Mouse (Mus musculus): ENCODE results near the gene Nop2. TPM values are rescaled to one million over a fixed set of nuclear protein-coding genes. Genes with fewer than 3 reads are reported as not detected.

Gene Nop2
- polyA plus RNA-seq, 1 experiment from 2014 or later, result 114 TPM

DNA sequence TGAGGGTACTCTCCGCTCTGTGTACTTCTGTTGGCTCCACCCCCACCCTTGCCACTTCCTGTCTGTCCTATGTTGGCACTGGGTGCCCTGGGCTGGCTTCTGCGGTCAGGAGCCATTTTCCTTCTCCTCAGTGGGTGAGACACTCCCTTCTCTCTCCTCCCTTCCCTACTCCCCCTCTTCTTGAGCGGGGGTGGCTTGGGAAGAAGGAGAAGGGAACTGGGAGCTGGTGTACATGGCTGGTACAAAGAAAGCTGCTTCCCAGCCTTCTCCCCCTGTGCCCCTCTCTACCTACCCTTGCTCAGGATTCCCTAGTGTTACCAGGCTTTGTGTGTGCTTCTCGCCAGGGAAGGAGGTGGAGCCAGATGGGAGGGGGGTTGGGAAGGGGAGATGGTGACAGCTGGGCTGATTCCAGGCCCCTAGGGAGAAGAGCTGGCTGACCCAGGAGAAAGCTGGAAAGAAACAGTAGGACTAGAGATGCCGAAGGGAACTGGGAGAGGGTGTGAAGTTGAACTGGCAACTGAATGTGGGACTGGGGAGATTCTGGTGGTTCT is 32.2 kb upstream of the Nop2 start:
- peaks cover 35% of the 10 kb centered on the region for H3K36me3 ChIP-seq (ENCODE audit: control insufficient read depth, insufficient read depth, low read length)
- DNase-seq (ENCODE audit: low spot score), result no peak
- no peak overlapping the region for H3K27ac ChIP-seq (ENCODE audit: low read depth, low read length)
- H3K9me3 ChIP-seq (ENCODE audit: control insufficient read depth, low read length), result no peaks in the 10 kb centered on the region
- H3K9ac ChIP-seq (ENCODE audit: low read depth, low read length), result no peak overlapping the region
- H3K4me1 ChIP-seq (replicated peaks; ENCODE audit: control insufficient read depth, insufficient read depth, low read length), result peaks cover 31% of the 10 kb centered on the region
- H3K4me2 ChIP-seq, result peak overlapping the region; percentile 80
- no peak for ATAC-seq (replicated peaks; ENCODE audit: low FRiP score)
- WGBS, result 70% methylated on average over 5 of the region's 5 CpGs
- peak overlapping the region; percentile 98; the same call in 1 of the 2 replicates for H3K4me3 ChIP-seq (ENCODE audit: low read depth, low read length)
- H3K27me3 ChIP-seq (replicated peaks; ENCODE audit: control insufficient read depth, insufficient read depth, low read length), result no peaks in the 10 kb centered on the region

DNA sequence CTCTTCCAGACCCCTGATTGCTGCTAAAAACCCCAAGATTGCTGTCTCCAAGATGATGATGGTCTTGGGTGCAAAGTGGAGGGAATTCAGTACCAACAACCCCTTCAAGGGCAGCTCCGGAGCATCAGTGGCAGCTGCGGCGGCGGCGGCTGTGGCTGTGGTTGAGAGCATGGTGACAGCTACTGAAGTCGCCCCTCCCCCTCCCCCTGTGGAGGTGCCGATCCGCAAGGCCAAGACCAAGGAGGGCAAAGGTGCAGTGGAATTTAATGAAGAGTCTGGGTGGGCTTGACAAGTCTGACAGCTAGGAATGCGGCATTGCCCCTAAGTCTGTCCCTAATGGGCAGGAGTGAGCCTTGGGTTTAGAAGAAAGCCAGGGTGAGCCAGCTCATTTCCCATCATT is 30.3 kb upstream of the Nop2 start:
- DNase-seq (ENCODE audit: low spot score), result no peak

DNA sequence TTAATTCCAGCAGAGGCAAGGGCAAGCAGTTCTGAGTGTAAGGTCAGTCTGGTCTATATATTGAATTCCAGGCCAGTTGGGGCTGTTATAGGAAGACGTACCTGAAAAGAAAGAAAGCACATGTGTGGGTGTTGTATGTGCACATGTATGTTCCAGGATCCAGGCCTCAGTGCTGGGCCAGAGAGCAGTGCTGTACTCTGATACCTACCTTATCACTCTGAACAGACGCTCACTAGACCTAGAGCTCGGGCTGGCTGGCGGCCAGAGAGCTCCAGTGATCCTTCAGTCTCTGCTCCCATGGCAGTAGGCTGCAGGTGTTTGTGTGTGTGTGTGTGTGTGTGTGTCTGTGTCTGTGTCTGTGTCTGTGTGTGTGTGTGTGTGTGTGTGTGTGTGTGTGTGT is 27.5 kb upstream of the Nop2 start:
- no peak for DNase-seq (ENCODE audit: low spot score)
- Histone ChIP-seq H3K4me2 (no peak overlapping the region), H3K36me3 (ENCODE audit: control insufficient read depth, insufficient read depth, low read length) (peaks cover 81% of the 10 kb centered on the region), H3K4me3 (ENCODE audit: low read depth, low read length) (no peak overlapping the region), H3K9ac (ENCODE audit: low read depth, low read length) (no peak overlapping the region), H3K4me1 (replicated peaks; ENCODE audit: control insufficient read depth, insufficient read depth, low read length) (peaks cover 10% of the 10 kb centered on the region), H3K27me3 (replicated peaks; ENCODE audit: control insufficient read depth, insufficient read depth, low read length) (no peaks in the 10 kb centered on the region), H3K27ac (ENCODE audit: low read depth, low read length) (peak overlapping the region; percentile 54), H3K9me3 (ENCODE audit: control insufficient read depth, low read length) (no peaks in the 10 kb centered on the region)
- 51% methylated on average over 4 of the region's 4 CpGs for WGBS
- peak; percentile 99 for ATAC-seq (replicated peaks; ENCODE audit: low FRiP score)

More for the DNA sequence above, 30.3 kb upstream of the Nop2 start:
- Histone ChIP-seq H3K4me3 (ENCODE audit: low read depth, low read length) (no peak overlapping the region), H3K9me3 (ENCODE audit: control insufficient read depth, low read length) (no peaks in the 10 kb centered on the region), H3K36me3 (ENCODE audit: control insufficient read depth, insufficient read depth, low read length) (peaks cover 53% of the 10 kb centered on the region), H3K27ac (ENCODE audit: low read depth, low read length) (no peak overlapping the region), H3K9ac (ENCODE audit: low read depth, low read length) (no peak overlapping the region), H3K4me2 (no peak overlapping the region), H3K4me1 (replicated peaks; ENCODE audit: control insufficient read depth, insufficient read depth, low read length) (peaks cover 25% of the 10 kb centered on the region), H3K27me3 (replicated peaks; ENCODE audit: control insufficient read depth, insufficient read depth, low read length) (no peaks in the 10 kb centered on the region)
- WGBS, result 88% methylated on average over 9 of the region's 9 CpGs
- ATAC-seq (replicated peaks; ENCODE audit: low FRiP score), result no peak

DNA sequence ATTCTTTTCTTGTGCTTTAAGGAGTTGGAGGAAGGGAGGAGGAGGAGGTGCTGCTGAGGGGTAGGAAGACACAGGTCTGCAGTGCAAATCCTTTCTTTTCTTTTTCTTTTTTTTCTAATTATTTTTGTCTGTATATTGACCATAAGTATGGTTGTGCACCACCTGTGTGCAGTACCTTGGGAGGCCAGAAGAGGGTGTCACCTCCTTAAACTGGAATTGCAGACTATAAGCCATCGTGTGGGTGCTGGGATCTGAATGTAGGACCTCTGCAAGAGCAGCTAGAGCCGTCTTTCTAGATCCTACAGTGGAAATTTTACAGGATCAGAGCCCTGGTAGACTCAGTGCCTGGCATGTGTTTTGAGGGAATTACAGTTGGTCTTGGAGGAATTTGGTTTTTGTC is 24.0 kb upstream of the Nop2 start:
- DNase-seq (ENCODE audit: low spot score), result no peak
- Histone ChIP-seq H3K9me3 (ENCODE audit: control insufficient read depth, low read length) (no peaks in the 10 kb centered on the region), H3K4me3 (ENCODE audit: low read depth, low read length) (no peak overlapping the region), H3K27me3 (replicated peaks; ENCODE audit: control insufficient read depth, insufficient read depth, low read length) (no peaks in the 10 kb centered on the region), H3K36me3 (ENCODE audit: control insufficient read depth, insufficient read depth, low read length) (peaks cover 88% of the 10 kb centered on the region), H3K27ac (ENCODE audit: low read depth, low read length) (no peak overlapping the region), H3K4me2 (no peak overlapping the region), H3K4me1 (replicated peaks; ENCODE audit: control insufficient read depth, insufficient read depth, low read length) (peaks cover 5% of the 10 kb centered on the region), H3K9ac (ENCODE audit: low read depth, low read length) (no peak overlapping the region)
- 92% methylated on average over 2 of the region's 2 CpGs for WGBS
- ATAC-seq (replicated peaks; ENCODE audit: low FRiP score), result no peak

DNA sequence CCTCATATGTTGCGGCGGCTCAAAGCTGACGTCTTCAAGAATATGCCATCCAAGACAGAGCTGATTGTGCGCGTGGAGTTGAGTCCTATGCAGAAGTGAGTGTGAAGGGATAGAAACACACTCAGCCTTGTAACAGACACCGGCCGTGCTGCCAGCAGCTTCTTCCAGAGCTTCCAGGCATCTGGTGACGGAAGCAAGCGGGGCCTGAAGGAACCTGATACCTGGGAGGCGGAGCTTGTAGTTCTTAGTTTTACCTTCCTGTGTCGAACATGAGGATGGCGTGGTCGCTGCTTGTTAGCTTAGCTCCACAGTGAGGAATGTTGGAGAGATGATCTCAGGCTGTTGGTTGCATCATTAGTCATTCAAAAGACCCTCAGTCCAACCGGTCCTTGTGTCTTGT is 22.3 kb upstream of the Nop2 start:
- H3K4me1 ChIP-seq (replicated peaks; ENCODE audit: control insufficient read depth, insufficient read depth, low read length), result peaks cover 5% of the 10 kb centered on the region
- DNase-seq (ENCODE audit: low spot score), result no peak
- H3K9ac ChIP-seq (ENCODE audit: low read depth, low read length), result no peak overlapping the region
- H3K36me3 ChIP-seq (ENCODE audit: control insufficient read depth, insufficient read depth, low read length), result peaks cover 96% of the 10 kb centered on the region
- H3K27me3 ChIP-seq (replicated peaks; ENCODE audit: control insufficient read depth, insufficient read depth, low read length), result no peaks in the 10 kb centered on the region
- WGBS, result 91% methylated on average over 14 of the region's 14 CpGs
- no peaks in the 10 kb centered on the region for H3K9me3 ChIP-seq (ENCODE audit: control insufficient read depth, low read length)
- ATAC-seq (replicated peaks; ENCODE audit: low FRiP score), result no peak
- H3K4me3 ChIP-seq (ENCODE audit: low read depth, low read length), result no peak overlapping the region
- H3K4me2 ChIP-seq, result no peak overlapping the region
- H3K27ac ChIP-seq (ENCODE audit: low read depth, low read length), result no peak overlapping the region

DNA sequence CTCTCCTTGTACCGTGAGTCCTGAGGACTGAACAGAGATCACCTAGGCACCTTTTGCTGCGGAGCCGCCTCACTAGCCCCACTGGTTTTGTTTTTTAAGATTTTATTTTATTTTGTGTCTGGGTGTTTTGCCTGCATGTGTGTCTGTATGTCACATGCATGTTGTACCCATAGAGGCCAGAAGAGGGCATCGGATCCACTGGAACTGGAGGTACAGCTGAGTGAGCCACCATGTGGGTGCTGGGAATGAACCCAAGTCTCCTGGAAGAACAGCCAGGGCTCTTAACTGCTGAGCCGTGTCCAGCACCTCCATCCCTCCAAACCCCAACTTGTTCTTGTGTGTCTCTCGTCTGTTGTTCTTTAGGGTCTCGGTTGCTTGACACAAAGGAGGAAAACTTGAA is 20.8 kb upstream of the Nop2 start:
- WGBS, result 92% methylated on average over 7 of the region's 7 CpGs
- no peaks in the 10 kb centered on the region for H3K27me3 ChIP-seq (replicated peaks; ENCODE audit: control insufficient read depth, insufficient read depth, low read length)
- H3K36me3 ChIP-seq (ENCODE audit: control insufficient read depth, insufficient read depth, low read length), result peaks cover 88% of the 10 kb centered on the region
- no peaks in the 10 kb centered on the region for H3K4me1 ChIP-seq (replicated peaks; ENCODE audit: control insufficient read depth, insufficient read depth, low read length)
- no peaks in the 10 kb centered on the region for H3K9me3 ChIP-seq (ENCODE audit: control insufficient read depth, low read length)
- H3K4me3 ChIP-seq (ENCODE audit: low read depth, low read length), result no peak overlapping the region
- ATAC-seq (replicated peaks; ENCODE audit: low FRiP score), result no peak
- no peak overlapping the region for H3K4me2 ChIP-seq
- H3K27ac ChIP-seq (ENCODE audit: low read depth, low read length), result no peak overlapping the region
- no peak for DNase-seq (ENCODE audit: low spot score)
- no peak overlapping the region for H3K9ac ChIP-seq (ENCODE audit: low read depth, low read length)

DNA sequence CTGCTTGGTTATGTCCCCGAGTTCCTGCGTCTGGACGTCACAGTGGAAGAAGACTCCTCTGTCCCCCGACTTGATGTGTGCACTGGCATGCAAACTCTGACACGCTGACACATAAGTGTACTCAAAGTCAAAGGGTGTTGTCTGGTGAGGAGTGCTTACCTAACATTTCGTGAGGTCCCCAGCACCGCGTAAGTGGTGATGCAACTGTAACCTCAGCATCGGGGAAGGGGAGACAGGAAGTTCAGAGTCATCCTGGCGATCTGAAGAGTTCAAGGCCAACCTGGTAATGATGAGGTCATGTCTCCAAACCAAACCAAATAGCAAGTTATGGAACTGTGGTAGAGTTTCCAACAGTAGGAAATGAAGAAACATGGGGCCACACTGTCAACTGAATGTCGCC is 19.2 kb upstream of the Nop2 start:
- H3K27me3 ChIP-seq (replicated peaks; ENCODE audit: control insufficient read depth, insufficient read depth, low read length), result no peaks in the 10 kb centered on the region
- no peaks in the 10 kb centered on the region for H3K4me1 ChIP-seq (replicated peaks; ENCODE audit: control insufficient read depth, insufficient read depth, low read length)
- no peaks in the 10 kb centered on the region for H3K9me3 ChIP-seq (ENCODE audit: control insufficient read depth, low read length)
- H3K4me3 ChIP-seq (ENCODE audit: low read depth, low read length), result no peak overlapping the region
- no peak overlapping the region for H3K4me2 ChIP-seq
- no peak for DNase-seq (ENCODE audit: low spot score)
- peaks cover 84% of the 10 kb centered on the region for H3K36me3 ChIP-seq (ENCODE audit: control insufficient read depth, insufficient read depth, low read length)
- ATAC-seq (replicated peaks; ENCODE audit: low FRiP score), result no peak
- WGBS, result 87% methylated on average over 11 of the region's 11 CpGs
- H3K9ac ChIP-seq (ENCODE audit: low read depth, low read length), result no peak overlapping the region
- no peak overlapping the region for H3K27ac ChIP-seq (ENCODE audit: low read depth, low read length)

DNA sequence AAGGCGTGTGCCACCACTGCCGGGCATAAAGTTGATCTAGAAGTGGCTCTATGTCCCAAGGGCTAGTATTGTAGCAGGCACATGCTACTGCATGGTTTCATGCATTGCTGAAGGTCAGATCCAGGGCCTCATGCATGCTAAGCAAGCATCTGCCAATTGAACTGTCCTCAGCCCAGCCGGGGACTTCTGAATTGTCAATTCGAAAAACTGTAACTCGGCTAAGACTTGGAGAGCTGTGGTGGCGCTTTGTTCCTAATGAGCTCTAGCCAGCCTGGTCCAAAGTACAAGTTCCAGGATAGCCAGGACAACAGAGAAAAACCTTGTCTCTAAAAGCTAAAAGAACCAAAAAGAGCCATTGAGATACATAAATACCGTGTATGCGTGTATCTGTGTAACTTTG is 12.3 kb upstream of the Nop2 start:
- WGBS, result 94% methylated on average over 8 of the region's 8 CpGs
- H3K27me3 ChIP-seq (replicated peaks; ENCODE audit: control insufficient read depth, insufficient read depth, low read length), result no peaks in the 10 kb centered on the region
- peaks cover 74% of the 10 kb centered on the region for H3K36me3 ChIP-seq (ENCODE audit: control insufficient read depth, insufficient read depth, low read length)
- no peaks in the 10 kb centered on the region for H3K4me1 ChIP-seq (replicated peaks; ENCODE audit: control insufficient read depth, insufficient read depth, low read length)
- no peak overlapping the region for H3K4me2 ChIP-seq
- no peak for ATAC-seq (replicated peaks; ENCODE audit: low FRiP score)
- H3K9me3 ChIP-seq (ENCODE audit: control insufficient read depth, low read length), result no peaks in the 10 kb centered on the region
- H3K9ac ChIP-seq (ENCODE audit: low read depth, low read length), result no peak overlapping the region
- no peak overlapping the region for H3K27ac ChIP-seq (ENCODE audit: low read depth, low read length)
- H3K4me3 ChIP-seq (ENCODE audit: low read depth, low read length), result no peak overlapping the region
- DNase-seq (ENCODE audit: low spot score), result no peak

DNA sequence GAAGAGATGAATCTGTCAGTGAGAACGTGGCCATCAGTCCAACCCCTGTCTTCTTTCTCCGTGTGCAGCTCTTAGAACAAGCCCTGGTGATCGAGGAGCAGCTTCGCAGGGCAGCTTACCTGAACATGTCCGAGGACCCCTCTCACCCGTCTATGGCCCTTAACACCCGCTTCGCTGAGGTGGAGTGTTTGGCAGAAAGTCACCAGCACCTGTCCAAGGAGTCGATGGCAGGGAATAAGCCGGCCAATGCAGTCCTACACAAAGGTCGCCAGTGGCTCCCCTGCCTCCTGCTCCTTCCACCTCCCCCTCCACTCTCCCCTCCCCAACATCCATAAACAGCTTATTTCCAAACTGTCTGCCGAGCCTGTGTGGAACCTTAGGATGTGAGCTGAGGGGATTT is 3.0 kb upstream of the Nop2 start:
- H3K9me3 ChIP-seq (ENCODE audit: control insufficient read depth, low read length), result no peaks in the 10 kb centered on the region
- DNase-seq (ENCODE audit: low spot score) (no peak), ATAC-seq (replicated peaks; ENCODE audit: low FRiP score) (no peak)
- peaks cover 7% of the 10 kb centered on the region; the same call in 1 of the 2 replicates for H3K4me1 ChIP-seq (replicated peaks; ENCODE audit: control insufficient read depth, insufficient read depth, low read length)
- H3K4me2 ChIP-seq, result no peak overlapping the region
- peaks cover 31% of the 10 kb centered on the region for H3K36me3 ChIP-seq (ENCODE audit: control insufficient read depth, insufficient read depth, low read length)
- H3K27me3 ChIP-seq (replicated peaks; ENCODE audit: control insufficient read depth, insufficient read depth, low read length), result no peaks in the 10 kb centered on the region
- 92% methylated on average over 12 of the region's 12 CpGs for WGBS
- no peak overlapping the region for H3K27ac ChIP-seq (ENCODE audit: low read depth, low read length)
- no peak overlapping the region for H3K4me3 ChIP-seq (ENCODE audit: low read depth, low read length)
- H3K9ac ChIP-seq (ENCODE audit: low read depth, low read length), result no peak overlapping the region
